Mouse (Mus musculus): ENCODE results near the gene Ulk4. TPM values are rescaled to one million over a fixed set of nuclear protein-coding genes. Genes with fewer than 3 reads are reported as not detected.

The Ulk4 gene
- polyA plus RNA-seq, 2 experiments, result 0.40 to 30.5 TPM

GRCm38 (mm10) chr9:121087661-121088060, 189.3 kb downstream of the Ulk4 start:
- WGBS (ENCODE audit: insufficient replicate concordance), result 57% methylated on average over 8 of the region's 8 CpGs
- no peaks in the 10 kb centered on the region for H3K4me1 ChIP-seq (replicated peaks; ENCODE audit: control insufficient read depth in 2 of 2, insufficient read depth in 2 of 2, low read length in 1 of 2)
- DNase-seq (ENCODE audit: low read depth in 3 of 3, low spot score in 3 of 3) (no peak), ATAC-seq (ENCODE audit: insufficient read depth) (no peak)
- TF ChIP-seq EP300 (IDR thresholded peaks at IDR 0.05; ENCODE audit: low read depth), result no peak
- no peaks in the 10 kb centered on the region for H3K27me3 ChIP-seq (ENCODE audit: control insufficient read depth, insufficient read depth, low read length)
- no peak overlapping the region for H3K9ac ChIP-seq (replicated peaks)
- H3K36me3 ChIP-seq (replicated peaks; ENCODE audit: control insufficient read depth, insufficient read depth, low read depth), result no peaks in the 10 kb centered on the region
- no peaks in the 10 kb centered on the region for H3K9me3 ChIP-seq (ENCODE audit: control insufficient read depth, low read length)
- H3K27ac ChIP-seq, result no peak overlapping the region
- no peak overlapping the region for H3K4me2 ChIP-seq (ENCODE audit: low read depth)
- H3K4me3 ChIP-seq (ENCODE audit: insufficient read depth in 1 of 2, low read depth in 2 of 2, low read length in 2 of 2), result no peak overlapping the region

GRCm38 (mm10) chr9:121084191-121084590, 192.8 kb downstream of the Ulk4 start:
- ATAC-seq (ENCODE audit: insufficient read depth) (no peak), DNase-seq (ENCODE audit: low read depth in 3 of 3, low spot score in 3 of 3) (no peak)
- Histone ChIP-seq H3K27me3 (ENCODE audit: control insufficient read depth, insufficient read depth, low read length) (no peaks in the 10 kb centered on the region), H3K4me3 (ENCODE audit: insufficient read depth in 1 of 2, low read depth in 2 of 2, low read length in 2 of 2) (no peak overlapping the region), H3K36me3 (replicated peaks; ENCODE audit: control insufficient read depth, insufficient read depth, low read depth) (no peaks in the 10 kb centered on the region), H3K4me2 (ENCODE audit: low read depth) (no peak overlapping the region), H3K9ac (replicated peaks) (no peak overlapping the region), H3K4me1 (replicated peaks; ENCODE audit: control insufficient read depth in 2 of 2, insufficient read depth in 2 of 2, low read length in 1 of 2) (no peaks in the 10 kb centered on the region; a peak in 1 of 4 replicates), H3K9me3 (ENCODE audit: control insufficient read depth, low read length) (no peaks in the 10 kb centered on the region), H3K27ac (no peak overlapping the region)
- TF ChIP-seq CTCF (IDR thresholded peaks at IDR 0.05; ENCODE audit: low read depth) (no peak), EP300 (IDR thresholded peaks at IDR 0.05; ENCODE audit: low read depth) (no peak)
- 69% methylated on average over 4 of the region's 4 CpGs for WGBS (ENCODE audit: insufficient replicate concordance)

GRCm38 (mm10) chr9:121080834-121081233, 196.2 kb downstream of the Ulk4 start:
- Histone ChIP-seq H3K9me3 (ENCODE audit: control insufficient read depth, low read length) (no peaks in the 10 kb centered on the region), H3K27ac (no peak overlapping the region), H3K9ac (replicated peaks) (no peak overlapping the region), H3K4me2 (ENCODE audit: low read depth) (no peak overlapping the region), H3K27me3 (ENCODE audit: control insufficient read depth, insufficient read depth, low read length) (no peaks in the 10 kb centered on the region), H3K36me3 (replicated peaks; ENCODE audit: control insufficient read depth, insufficient read depth, low read depth) (no peaks in the 10 kb centered on the region), H3K4me3 (ENCODE audit: insufficient read depth in 1 of 2, low read depth in 2 of 2, low read length in 2 of 2) (no peak overlapping the region), H3K4me1 (replicated peaks; ENCODE audit: control insufficient read depth in 2 of 2, insufficient read depth in 2 of 2, low read length in 1 of 2) (no peaks in the 10 kb centered on the region; a peak in 1 of 4 replicates)
- DNase-seq (ENCODE audit: low read depth in 3 of 3, low spot score in 3 of 3) (no peak), ATAC-seq (ENCODE audit: insufficient read depth) (no peak)
- 75% methylated on average over 3 of the region's 3 CpGs for WGBS (ENCODE audit: insufficient replicate concordance)
- TF ChIP-seq EP300 (IDR thresholded peaks at IDR 0.05; ENCODE audit: low read depth) (no peak), CTCF (IDR thresholded peaks at IDR 0.05; ENCODE audit: low read depth) (no peak)

GRCm38 (mm10) chr9:121080413-121080812, 196.6 kb downstream of the Ulk4 start:
- Histone ChIP-seq H3K9me3 (ENCODE audit: control insufficient read depth, low read length) (no peaks in the 10 kb centered on the region), H3K36me3 (replicated peaks; ENCODE audit: control insufficient read depth, insufficient read depth, low read depth) (no peaks in the 10 kb centered on the region), H3K27me3 (ENCODE audit: control insufficient read depth, insufficient read depth, low read length) (no peaks in the 10 kb centered on the region), H3K4me3 (ENCODE audit: insufficient read depth in 1 of 2, low read depth in 2 of 2, low read length in 2 of 2) (no peak overlapping the region), H3K4me1 (replicated peaks; ENCODE audit: control insufficient read depth in 2 of 2, insufficient read depth in 2 of 2, low read length in 1 of 2) (no peaks in the 10 kb centered on the region; a peak in 1 of 4 replicates), H3K4me2 (ENCODE audit: low read depth) (no peak overlapping the region), H3K9ac (replicated peaks) (no peak overlapping the region), H3K27ac (no peak overlapping the region)
- no peak for TF ChIP-seq CTCF (IDR thresholded peaks at IDR 0.05; ENCODE audit: low read depth)
- TF ChIP-seq EP300 (IDR thresholded peaks at IDR 0.05; ENCODE audit: low read depth), result no peak
- WGBS (ENCODE audit: insufficient replicate concordance), result 58% methylated on average over 10 of the region's 10 CpGs
- DNase-seq (ENCODE audit: low read depth in 3 of 3, low spot score in 3 of 3) (no peak), ATAC-seq (ENCODE audit: insufficient read depth) (no peak)

GRCm38 (mm10) chr9:121079388-121080088, 197.5 kb downstream of the Ulk4 start:
- ATAC-seq (ENCODE audit: insufficient read depth), result no peak
- DNase-seq (ENCODE audit: low read depth in 3 of 3, low spot score in 3 of 3), result no peak
- WGBS (ENCODE audit: insufficient replicate concordance), result 33% methylated on average over 9 of the region's 9 CpGs

More at GRCm38 (mm10) chr9:121079388-121080088, 197.5 kb downstream of the Ulk4 start:
- Histone ChIP-seq H3K36me3 (replicated peaks; ENCODE audit: control insufficient read depth, insufficient read depth, low read depth) (no peaks in the 10 kb centered on the region), H3K4me1 (replicated peaks; ENCODE audit: control insufficient read depth in 2 of 2, insufficient read depth in 2 of 2, low read length in 1 of 2) (no peaks in the 10 kb centered on the region; a peak in 1 of 4 replicates), H3K4me2 (ENCODE audit: low read depth) (no peak overlapping the region), H3K27me3 (ENCODE audit: control insufficient read depth, insufficient read depth, low read length) (no peaks in the 10 kb centered on the region), H3K9ac (replicated peaks) (no peak overlapping the region), H3K4me3 (ENCODE audit: insufficient read depth in 1 of 2, low read depth in 2 of 2, low read length in 2 of 2) (no peak overlapping the region), H3K9me3 (ENCODE audit: control insufficient read depth, low read length) (no peaks in the 10 kb centered on the region), H3K27ac (no peak overlapping the region)
- TF ChIP-seq EP300 (IDR thresholded peaks at IDR 0.05; ENCODE audit: low read depth), result no peak
- TF ChIP-seq CTCF (IDR thresholded peaks at IDR 0.05; ENCODE audit: low read depth), result no peak
